In the genomic region with DNA sequence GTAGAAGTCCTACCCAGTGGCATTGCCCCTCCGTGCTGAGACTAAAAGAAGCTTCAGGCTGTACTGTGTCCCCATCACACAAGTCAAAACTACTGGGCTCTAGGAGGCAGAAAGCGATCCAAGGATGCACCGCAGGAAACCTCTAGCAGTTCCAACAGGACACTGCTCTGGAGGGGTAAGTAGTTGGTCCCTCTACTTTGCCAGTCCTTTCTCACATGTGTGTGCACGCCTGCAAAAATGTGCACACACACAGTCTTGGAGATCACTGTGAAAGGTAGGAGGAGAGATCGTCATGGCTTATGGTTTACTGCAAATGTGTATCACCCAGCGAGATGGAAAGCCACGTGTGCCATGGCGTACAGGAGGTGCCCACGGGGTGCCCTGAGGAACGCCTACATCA, we compare ENCODE assay signal across 28 mouse cellular contexts. TPM values are rescaled to one million over a fixed set of nuclear protein-coding genes. Genes with fewer than 3 reads are reported as not detected.
"Had no signal": no experiment of that assay in that cellular context is flagged by ENCODE, and none has a peak within 500 bp of the region (broad histone marks: within the 10 kb centered on the region; RNA-seq: fewer than 3 reads in every experiment).

No protein-coding gene starts in this region.

- ATAC-seq: forebrain, embryonic 13.5 days; forebrain, embryonic 14.5 days; forebrain, embryonic 15.5 days; forebrain, embryonic 16.5 days; forebrain, postnatal 0 days had no signal

- H3K4me1 ChIP-seq: embryonic facial prominence, embryonic 10.5 days; forebrain, embryonic 10.5 days; forebrain, embryonic 12.5 days; forebrain, embryonic 13.5 days; forebrain, embryonic 15.5 days had no signal

- DNase-seq: cerebellum, adult 9-11 months; embryo, embryonic 11 days; forebrain, postnatal 0 days; gastrocnemius, adult 2 months; gastrocnemius, postnatal 10 days; gastrocnemius, postnatal 14 days; gastrocnemius, postnatal 25 days; gastrocnemius, postnatal 36 days; heart, adult 18-20 months; heart, adult 2 months had no signal

- H3K27ac ChIP-seq: embryonic facial prominence, embryonic 10.5 days; embryonic facial prominence, embryonic 12.5 days; embryonic facial prominence, embryonic 13.5 days; embryonic facial prominence, embryonic 15.5 days; forebrain, embryonic 10.5 days; forebrain, embryonic 12.5 days; forebrain, embryonic 13.5 days; forebrain, embryonic 15.5 days; gastrocnemius, adult 2 months; heart, adult 2 months; heart, embryonic 10.5 days had no signal

- H3K4me3 ChIP-seq: embryonic facial prominence, embryonic 10.5 days; embryonic facial prominence, embryonic 12.5 days; embryonic facial prominence, embryonic 13.5 days; embryonic facial prominence, embryonic 15.5 days; erythroblast, embryonic 14.5 days; forebrain, embryonic 10.5 days; forebrain, embryonic 12.5 days; forebrain, embryonic 13.5 days; forebrain, embryonic 15.5 days; gastrocnemius, adult 2 months; heart, adult 2 months; heart, embryonic 10.5 days had no signal

- H3K27me3 ChIP-seq: embryonic facial prominence, embryonic 12.5 days; embryonic facial prominence, embryonic 13.5 days; embryonic facial prominence, embryonic 15.5 days; forebrain, embryonic 12.5 days; forebrain, embryonic 13.5 days; forebrain, embryonic 15.5 days had no signal

RNA-seq across cellular contexts. Expression of gene Ccdc190, which starts 24.2 kb away (rescaled TPM):
- total RNA-seq: common myeloid progenitor, adult 5-6 weeks; gastrocnemius, adult 18-20 months; gastrocnemius, adult 2 months; gastrocnemius, postnatal 10 days; gastrocnemius, postnatal 14 days; gastrocnemius, postnatal 25 days; gastrocnemius, postnatal 36 days; gastrocnemius, postnatal 4 days; granulocyte monocyte progenitor cell, adult 5-6 weeks; heart, adult 8-10 months had no signal
- polyA plus RNA-seq: embryonic facial prominence, embryonic 10.5 days; embryonic facial prominence, embryonic 12.5 days; embryonic facial prominence, embryonic 13.5 days; erythroblast, embryonic 14.5 days; heart, embryonic 10.5 days; heart, embryonic 11.5 days had no signal
